Mouse (Mus musculus) hindbrain, embryonic 10.5 days (tissue): ENCODE measurements at regions not wholly inside any gene's neighbourhood (a gene's known extent, or its start where the extent isn't known, plus 50 kb on each side); places are given as distances from the start of the nearest gene placed in this dataset.

Source experiments
- DNase-seq: peaks from one replicate; pipeline ENCODE4 v3.0.0-alpha.2; 2017; ENCODE audit warnings: low spot score
- H3K27ac ChIP-seq: fragments of 300-500 bp; sonication (generic); 2 replicates; pipeline ENCODE4 v1.5.1; 2016; ENCODE audit warnings: mild to moderate bottlenecking, moderate library complexity
- H3K27me3 ChIP-seq: fragments of 300-500 bp; sonication (generic); 2 replicates; pipeline ENCODE4 v1.6.1; 2016; ENCODE audit warnings: mild to moderate bottlenecking; ENCODE audit not compliant: poor library complexity, insufficient read depth, severe bottlenecking
- H3K36me3 ChIP-seq: fragments of 300-500 bp; sonication (generic); 2 replicates; pipeline ENCODE4 v1.6.1; 2016; ENCODE audit warnings: mild to moderate bottlenecking, moderate library complexity
- H3K4me1 ChIP-seq: fragments of 300-500 bp; sonication (generic); replicated peaks from 2 replicates; pipeline ENCODE4 v1.6.1; 2016; ENCODE audit warnings: mild to moderate bottlenecking
- H3K4me3 ChIP-seq: fragments of 300-500 bp; sonication (generic); 2 replicates; pipeline ENCODE4 v1.5.1; 2016; ENCODE audit warnings: mild to moderate bottlenecking, moderate library complexity
- H3K9me3 ChIP-seq: fragments of 300-500 bp; sonication (generic); 2 replicates; pipeline ENCODE4 v1.6.1; 2016; ENCODE audit warnings: mild to moderate bottlenecking, moderate library complexity
- WGBS: fragments of 180-500 bp; shearing (Covaris S2); methylation state at CpG from one replicate; pipeline ENCODE4 v1.1.7; 2016; 5-methylcytosine and 5-hydroxymethylcytosine counted together

DNA sequence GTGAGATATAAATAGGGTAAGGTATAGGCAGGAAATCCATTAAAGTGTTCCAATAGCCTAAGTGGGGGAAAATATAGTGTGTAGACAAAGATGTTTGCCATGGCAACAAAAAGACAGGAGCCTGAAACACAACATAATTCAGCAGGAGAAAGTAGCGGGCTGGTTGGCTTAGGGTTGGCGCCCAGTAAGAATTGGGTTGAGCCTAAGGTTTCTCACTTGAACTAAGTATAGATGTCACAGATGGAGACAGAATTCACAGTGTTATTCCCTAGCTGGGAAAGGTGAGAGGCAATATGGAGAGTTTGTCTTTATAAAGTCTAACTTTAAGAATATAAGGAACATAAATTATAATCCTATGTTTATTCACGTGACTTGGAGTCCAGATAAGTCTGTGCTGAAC is 64.8 kb upstream of the Ogfrl1 start:
- Histone ChIP-seq H3K9me3 (no peaks in the 10 kb centered on the region), H3K4me1 (no peaks in the 10 kb centered on the region), H3K27me3 (no peaks in the 10 kb centered on the region), H3K4me3 (no peak overlapping the region), H3K36me3 (no peaks in the 10 kb centered on the region), H3K27ac (no peak overlapping the region)
- 93% methylated on average over 3 of the region's 3 CpGs for WGBS
- no peak for DNase-seq

DNA sequence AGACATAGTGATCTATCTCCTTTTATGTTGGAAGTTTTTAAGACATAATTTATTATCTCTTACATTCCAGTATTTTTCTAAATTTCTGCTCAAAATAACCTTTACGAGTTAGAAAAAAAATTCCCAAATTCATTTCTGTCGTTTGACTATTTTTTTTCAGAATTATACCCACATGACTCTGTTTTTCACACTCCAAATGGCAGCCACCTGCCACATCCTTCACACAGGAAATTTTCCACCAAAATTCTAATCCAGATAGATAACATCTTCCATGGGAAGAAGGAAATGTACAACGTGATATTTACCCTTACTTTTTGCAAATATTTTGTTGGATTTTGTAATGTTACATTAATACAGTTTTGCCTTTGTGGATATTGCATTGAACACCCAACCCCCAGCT is 66.5 kb upstream of the Ogfrl1 start:
- DNase-seq: no peak
- H3K4me1 ChIP-seq: no peaks in the 10 kb centered on the region
- no peaks in the 10 kb centered on the region for H3K9me3 ChIP-seq
- H3K4me3 ChIP-seq: no peak overlapping the region
- 70% methylated on average over 3 of the region's 3 CpGs for WGBS
- no peaks in the 10 kb centered on the region for H3K27me3 ChIP-seq
- H3K36me3 ChIP-seq: no peaks in the 10 kb centered on the region
- H3K27ac ChIP-seq: no peak overlapping the region

DNA sequence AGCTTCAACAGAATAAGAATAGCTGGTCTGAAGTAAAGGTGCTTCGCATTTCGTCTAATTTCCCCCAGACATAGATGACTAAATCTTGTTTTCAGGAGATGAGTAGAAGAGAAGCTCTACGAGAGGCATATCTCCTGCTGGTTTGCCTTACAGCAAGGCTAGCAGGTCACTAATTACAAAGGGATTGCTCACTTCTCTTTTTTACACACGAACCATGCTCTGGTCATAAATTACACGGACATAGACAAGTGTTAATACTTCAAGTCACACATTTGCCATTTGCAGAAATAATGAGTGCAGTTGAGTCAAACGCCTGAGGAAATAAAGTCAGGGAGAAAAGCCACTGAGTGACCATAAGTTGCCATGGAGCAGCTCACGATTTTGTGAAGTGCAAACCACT is 68.8 kb upstream of the Ogfrl1 start:
- Histone ChIP-seq H3K36me3 (no peaks in the 10 kb centered on the region), H3K4me1 (no peaks in the 10 kb centered on the region), H3K27me3 (no peaks in the 10 kb centered on the region), H3K4me3 (no peak overlapping the region), H3K27ac (no peak overlapping the region), H3K9me3 (no peaks in the 10 kb centered on the region)
- WGBS: 83% methylated on average over 7 of the region's 7 CpGs
- DNase-seq: no peak

DNA sequence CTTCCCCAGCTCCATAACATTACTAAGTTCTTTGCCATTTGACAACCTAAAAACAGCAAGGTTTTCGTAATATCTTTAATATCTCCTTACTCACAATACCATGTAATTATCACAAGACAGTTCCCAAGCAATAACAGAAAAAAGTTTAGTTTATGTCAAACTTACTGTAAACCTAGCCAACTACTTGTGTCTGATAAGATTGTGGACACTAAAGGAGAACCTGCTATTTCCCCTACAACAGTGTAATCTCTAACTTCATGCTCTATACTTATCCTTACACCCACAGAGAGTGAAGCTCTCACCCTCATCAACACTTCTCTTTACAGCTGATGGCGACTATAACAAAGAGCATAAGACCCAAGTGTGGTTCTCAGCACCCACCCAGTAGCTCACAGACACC is 69.8 kb upstream of the Ogfrl1 start:
- WGBS: 87% methylated on average over 2 of the region's 2 CpGs
- H3K9me3 ChIP-seq: no peaks in the 10 kb centered on the region

DNA sequence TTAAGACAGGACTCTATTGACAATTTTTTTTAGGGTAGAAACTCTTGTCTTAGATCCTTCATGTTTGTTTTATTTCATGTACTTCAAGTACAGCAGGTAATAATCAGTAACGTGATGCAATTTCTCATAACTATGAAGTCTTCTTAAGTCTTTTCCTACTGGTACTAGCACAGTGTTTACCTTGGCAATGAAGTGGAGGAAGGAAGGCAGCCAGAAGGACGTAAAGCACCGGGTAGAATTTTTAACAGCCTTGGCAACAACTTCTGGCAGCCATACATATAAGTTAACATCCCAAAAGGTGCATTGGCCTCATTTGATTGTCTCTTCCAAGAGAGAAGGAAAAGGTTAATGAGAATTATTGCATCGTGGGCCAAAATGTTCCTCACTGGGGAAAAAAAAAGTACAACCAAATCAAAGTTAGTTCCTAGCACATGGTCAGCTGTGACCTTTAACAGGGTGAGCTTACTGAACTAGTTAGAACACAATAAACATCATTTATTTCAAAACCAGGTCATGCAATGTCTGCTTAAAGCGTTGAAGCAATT is 83.3 kb upstream of the Ogfrl1 start:
- no peaks in the 10 kb centered on the region for H3K9me3 ChIP-seq
- no peaks in the 10 kb centered on the region for H3K4me1 ChIP-seq
- H3K27me3 ChIP-seq: no peaks in the 10 kb centered on the region
- H3K4me3 ChIP-seq: no peak overlapping the region
- WGBS: 92% methylated on average over 5 of the region's 5 CpGs
- no peaks in the 10 kb centered on the region for H3K36me3 ChIP-seq
- no peak overlapping the region for H3K27ac ChIP-seq
- DNase-seq: no peak

More for the DNA sequence above, 69.8 kb upstream of the Ogfrl1 start:
- H3K4me3 ChIP-seq: no peak overlapping the region
- H3K27me3 ChIP-seq: no peaks in the 10 kb centered on the region
- H3K27ac ChIP-seq: no peak overlapping the region
- DNase-seq: no peak
- H3K4me1 ChIP-seq: no peaks in the 10 kb centered on the region
- no peaks in the 10 kb centered on the region for H3K36me3 ChIP-seq

DNA sequence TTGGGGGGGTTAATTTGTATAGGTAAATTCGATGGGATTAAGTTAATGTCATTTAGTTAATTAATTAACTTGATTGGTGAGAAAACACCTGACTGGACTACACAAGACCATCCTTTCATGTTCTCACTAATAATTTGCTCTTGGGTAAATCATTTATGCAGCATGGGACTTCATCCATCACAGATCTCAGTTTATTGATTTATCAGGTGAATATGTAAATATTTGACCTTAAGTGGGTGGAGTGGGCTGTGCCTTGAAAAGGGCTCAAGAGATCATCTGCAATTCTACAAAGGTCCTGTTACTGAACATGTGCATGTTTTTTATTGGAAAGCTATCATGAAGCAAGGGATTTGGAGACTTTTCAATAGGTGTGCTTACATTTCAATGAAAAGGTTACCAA is 87.0 kb upstream of the Ogfrl1 start:
- no peaks in the 10 kb centered on the region for H3K4me1 ChIP-seq
- 68% methylated on average over 1 of the region's 1 CpGs for WGBS
- DNase-seq: no peak

DNA sequence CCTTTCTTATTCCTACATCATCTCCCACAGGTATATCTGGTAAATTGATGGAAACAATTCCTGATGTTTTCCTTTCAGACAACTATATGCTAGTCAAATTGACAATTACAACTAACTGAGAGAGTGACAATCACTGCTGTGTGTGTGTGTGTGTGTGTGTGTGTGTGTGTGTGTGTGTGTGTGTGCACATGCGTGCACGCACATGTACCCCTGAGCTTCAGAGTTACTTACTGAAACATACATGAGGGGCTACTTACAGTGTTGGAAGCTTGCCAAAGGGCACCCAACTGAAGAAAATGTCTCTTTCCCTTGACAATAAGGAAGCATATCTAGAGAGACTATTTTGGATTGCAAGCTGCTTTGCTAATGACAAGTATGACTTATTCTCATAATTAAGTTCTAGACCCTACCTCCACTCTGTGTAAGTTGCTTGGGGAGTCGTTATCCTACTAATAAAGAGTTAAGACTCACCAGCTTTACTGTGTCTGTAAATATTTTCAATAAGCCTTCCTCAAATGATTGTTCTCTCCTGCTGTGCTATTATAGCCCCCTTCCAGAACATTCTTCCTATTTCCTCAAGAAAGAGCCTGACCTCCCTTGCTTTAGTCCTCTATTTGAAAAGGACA is 87.7 kb upstream of the Ogfrl1 start:
- no peak overlapping the region for H3K4me3 ChIP-seq
- H3K27me3 ChIP-seq: no peaks in the 10 kb centered on the region
- DNase-seq: no peak
- H3K9me3 ChIP-seq: no peaks in the 10 kb centered on the region
- WGBS: 89% methylated on average over 3 of the region's 3 CpGs
- H3K36me3 ChIP-seq: no peaks in the 10 kb centered on the region
- H3K4me1 ChIP-seq: no peaks in the 10 kb centered on the region
- H3K27ac ChIP-seq: no peak overlapping the region

More for the DNA sequence above, 87.0 kb upstream of the Ogfrl1 start:
- Histone ChIP-seq H3K36me3 (no peaks in the 10 kb centered on the region), H3K4me3 (no peak overlapping the region), H3K27ac (no peak overlapping the region), H3K9me3 (no peaks in the 10 kb centered on the region), H3K27me3 (no peaks in the 10 kb centered on the region)

DNA sequence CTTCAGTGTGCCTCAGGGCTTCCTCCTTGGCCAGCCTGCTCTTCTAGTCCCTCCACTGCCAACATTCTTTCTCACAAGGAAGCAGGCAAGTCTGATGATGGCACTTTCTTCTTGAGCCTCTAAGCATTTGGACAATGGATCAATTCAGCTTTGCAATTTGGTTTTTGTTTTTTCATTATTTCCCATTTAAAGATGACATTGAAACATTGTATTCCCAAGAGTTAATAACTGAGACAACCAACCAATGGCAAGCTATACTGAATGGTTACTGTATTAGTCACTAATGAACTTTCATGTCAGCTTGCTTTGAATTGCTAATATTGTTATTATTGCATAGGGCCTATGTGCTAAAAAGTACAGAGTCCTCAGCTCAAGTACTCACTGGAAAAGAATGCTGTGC is 89.5 kb upstream of the Ogfrl1 start:
- no peaks in the 10 kb centered on the region for H3K27me3 ChIP-seq
- H3K9me3 ChIP-seq: no peaks in the 10 kb centered on the region
- no peak overlapping the region for H3K4me3 ChIP-seq
- DNase-seq: no peak
- H3K4me1 ChIP-seq: no peaks in the 10 kb centered on the region
- no peak overlapping the region for H3K27ac ChIP-seq
- H3K36me3 ChIP-seq: no peaks in the 10 kb centered on the region

DNA sequence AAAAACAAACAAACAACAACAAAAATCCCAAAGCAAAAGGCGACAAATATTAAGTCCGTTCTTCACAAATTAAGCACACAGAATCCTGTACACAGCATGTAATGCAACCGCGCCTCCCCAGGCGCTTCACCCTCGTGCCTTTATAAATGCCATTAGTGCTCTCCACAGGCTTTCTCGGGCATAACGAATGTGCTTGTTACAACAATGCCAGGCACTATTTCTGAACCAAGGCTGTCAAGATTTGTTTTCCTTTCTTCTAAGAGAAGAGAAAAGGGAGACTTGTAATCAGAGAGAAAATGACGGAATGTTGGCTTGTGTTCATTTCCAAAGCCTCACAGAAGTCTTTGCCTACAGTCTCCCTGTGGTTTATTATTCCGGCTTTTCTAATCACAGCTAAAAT is 93.1 kb upstream of the Ogfrl1 start:
- Histone ChIP-seq H3K9me3 (no peaks in the 10 kb centered on the region), H3K27me3 (no peaks in the 10 kb centered on the region), H3K4me3 (no peak overlapping the region), H3K27ac (no peak overlapping the region), H3K4me1 (no peaks in the 10 kb centered on the region), H3K36me3 (no peaks in the 10 kb centered on the region)
- DNase-seq: no peak
- WGBS: 76% methylated on average over 10 of the region's 10 CpGs

DNA sequence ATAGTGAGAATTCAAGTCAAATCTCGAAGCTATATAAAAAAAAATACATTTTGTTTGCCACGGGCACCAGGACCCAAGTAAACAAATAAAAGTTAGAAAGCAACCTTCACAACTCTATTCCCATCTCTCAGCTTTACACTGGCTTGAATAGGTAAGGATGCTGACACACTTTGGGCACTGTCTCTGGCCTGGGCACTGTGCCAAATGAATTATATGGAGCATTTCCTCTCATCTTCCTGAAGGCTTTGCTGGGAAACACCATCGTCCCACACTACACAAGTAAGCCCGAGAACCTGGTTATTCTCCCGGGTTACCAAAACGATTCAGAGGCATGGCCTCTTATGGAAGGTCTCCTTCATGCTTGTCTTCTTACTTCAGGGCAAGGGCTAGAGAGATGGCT is 93.5 kb upstream of the Ogfrl1 start:
- H3K36me3 ChIP-seq: no peaks in the 10 kb centered on the region
- H3K9me3 ChIP-seq: no peaks in the 10 kb centered on the region
- no peak overlapping the region for H3K27ac ChIP-seq
- no peaks in the 10 kb centered on the region for H3K4me1 ChIP-seq
- no peaks in the 10 kb centered on the region for H3K27me3 ChIP-seq
- DNase-seq: no peak
- 84% methylated on average over 6 of the region's 6 CpGs for WGBS
- H3K4me3 ChIP-seq: no peak overlapping the region

DNA sequence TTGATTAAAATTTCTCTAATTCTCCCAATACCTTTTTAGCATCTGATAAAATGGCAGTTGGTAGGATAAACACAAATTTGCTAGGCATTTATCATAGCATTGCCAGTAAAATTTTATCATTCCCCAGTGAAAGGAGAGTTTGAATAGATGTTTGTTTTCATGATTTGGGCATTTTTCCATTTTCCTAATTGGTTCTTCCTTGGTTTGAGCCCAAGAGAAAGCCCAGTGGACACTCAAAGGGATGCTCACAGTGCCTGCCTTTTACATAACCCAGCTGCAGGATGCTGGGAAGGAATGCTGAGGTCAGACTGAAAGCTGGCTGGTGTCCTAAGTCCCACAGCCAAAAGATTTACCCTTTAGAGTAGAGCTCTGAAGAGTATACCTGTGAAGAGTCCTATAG is 95.4 kb upstream of the Ogfrl1 start:
- Histone ChIP-seq H3K9me3 (no peaks in the 10 kb centered on the region), H3K4me3 (no peak overlapping the region)
- no peak for DNase-seq

DNA sequence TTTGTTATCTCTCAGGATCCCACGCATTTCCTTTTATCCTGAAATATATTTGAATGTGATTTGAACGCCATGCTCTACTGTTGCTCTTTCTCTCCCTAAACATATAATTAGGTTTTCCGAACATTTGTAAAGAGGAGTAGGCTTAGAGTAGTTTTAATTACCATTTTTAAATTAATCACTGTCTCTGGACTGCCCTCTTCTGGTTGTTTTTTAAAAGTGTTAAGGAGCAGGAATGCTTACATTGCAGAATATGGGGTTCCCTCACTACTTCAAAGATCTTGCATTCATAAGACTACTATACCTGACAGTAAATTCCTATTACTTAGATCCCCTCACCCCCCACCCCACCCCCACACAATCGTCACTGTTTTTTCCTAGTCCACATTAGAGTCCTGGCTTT is 97.8 kb upstream of the Ogfrl1 start:
- Histone ChIP-seq H3K4me3 (no peak overlapping the region), H3K27me3 (no peaks in the 10 kb centered on the region), H3K4me1 (no peaks in the 10 kb centered on the region), H3K36me3 (no peaks in the 10 kb centered on the region), H3K9me3 (no peaks in the 10 kb centered on the region), H3K27ac (no peak overlapping the region)
- 67% methylated on average over 4 of the region's 4 CpGs for WGBS
- no peak for DNase-seq

More for the DNA sequence above, 95.4 kb upstream of the Ogfrl1 start:
- H3K4me1 ChIP-seq: no peaks in the 10 kb centered on the region
- H3K27ac ChIP-seq: no peak overlapping the region
- H3K36me3 ChIP-seq: no peaks in the 10 kb centered on the region
- no peaks in the 10 kb centered on the region for H3K27me3 ChIP-seq

DNA sequence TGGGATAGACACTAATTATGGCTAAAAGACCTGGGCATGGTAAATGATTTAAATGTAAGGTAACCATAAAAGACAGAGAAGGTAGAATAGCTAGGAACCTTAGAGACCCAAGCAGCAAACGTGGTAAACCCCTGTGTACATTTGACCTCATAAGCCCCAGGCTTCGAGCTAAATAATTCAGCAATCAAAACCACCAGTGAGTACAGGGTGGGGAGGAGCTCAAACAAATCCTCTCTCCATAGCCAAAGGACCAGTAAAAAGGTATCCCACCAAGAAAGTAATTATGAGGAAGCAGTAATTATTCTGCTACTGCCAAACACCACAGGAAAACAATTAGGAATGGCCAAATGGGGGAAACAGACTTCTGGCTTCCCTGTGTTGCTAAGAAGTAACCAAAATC is 122.5 kb upstream of the Ogfrl1 start:
- no peak for DNase-seq
- Histone ChIP-seq H3K9me3 (no peaks in the 10 kb centered on the region), H3K27me3 (no peaks in the 10 kb centered on the region), H3K4me1 (peaks cover 7% of the 10 kb centered on the region), H3K4me3 (no peak overlapping the region), H3K36me3 (no peaks in the 10 kb centered on the region), H3K27ac (no peak overlapping the region)
- WGBS: 47% methylated on average over 2 of the region's 2 CpGs

DNA sequence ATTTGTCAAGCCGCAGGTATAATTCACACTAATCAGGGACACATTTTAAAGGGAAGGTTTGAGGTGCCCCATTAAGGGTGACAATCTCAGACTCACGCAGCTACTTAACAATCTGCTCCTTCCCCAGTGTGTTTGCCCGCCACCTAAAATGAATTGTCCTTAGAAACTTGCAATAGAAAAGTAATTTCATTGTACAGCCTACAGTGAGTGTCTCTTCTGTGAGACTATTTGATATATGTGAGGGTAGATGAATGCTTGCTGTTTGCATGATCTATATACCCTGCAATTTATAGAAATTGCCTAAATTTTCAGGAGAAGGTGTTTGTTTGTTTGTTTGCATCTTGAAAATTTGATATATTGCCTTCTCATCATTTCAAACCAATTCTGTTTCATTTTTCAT is 135.1 kb upstream of the Ogfrl1 start:
- no peaks in the 10 kb centered on the region for H3K27me3 ChIP-seq
- WGBS: 82% methylated on average over 3 of the region's 3 CpGs
- H3K4me3 ChIP-seq: no peak overlapping the region
- H3K9me3 ChIP-seq: no peaks in the 10 kb centered on the region
- H3K36me3 ChIP-seq: no peaks in the 10 kb centered on the region
- H3K27ac ChIP-seq: no peak overlapping the region
- DNase-seq: no peak
- H3K4me1 ChIP-seq: no peaks in the 10 kb centered on the region
